Comparison of ENCODE assay signal across 26 mouse cellular contexts in genomic region chr19:32916507-32917280, GRCm38 (mm10).
DNase-seq lines count a peak whose midpoint lies in the region; ATAC-seq and TF ChIP-seq lines count a peak whose summit lies in the region.
"Had no signal": no experiment of that assay in that cellular context is flagged by ENCODE, and none has a peak within 500 bp of the region (broad histone marks: within the 10 kb centered on the region; RNA-seq: fewer than 3 reads in every experiment).

No protein-coding gene starts in this region.

- no peak overlapping the region for H3K27ac ChIP-seq in kidney, embryonic 14.5 days (ENCODE audit: low read depth, low read length)
- H3K27ac ChIP-seq in kidney, postnatal 0 days, result no peak overlapping the region
- no peak overlapping the region for H3K27ac ChIP-seq in midbrain, embryonic 11.5 days (ENCODE audit: low read depth, low read length)
- no peak overlapping the region for H3K27ac ChIP-seq in midbrain, embryonic 16.5 days (ENCODE audit: low read length)
- H3K27ac ChIP-seq in hindbrain, embryonic 13.5 days, result no peak overlapping the region
- no peak overlapping the region for H3K27ac ChIP-seq in heart, embryonic 12.5 days (ENCODE audit: poor library complexity, severe bottlenecking)
- H3K27ac ChIP-seq: embryonic facial prominence, embryonic 10.5 days; embryonic facial prominence, embryonic 13.5 days; forebrain, embryonic 12.5 days; forebrain, embryonic 15.5 days; heart, embryonic 13.5 days had no signal

- H3K9me3 ChIP-seq in kidney, embryonic 14.5 days (ENCODE audit: control insufficient read depth, low read length), result no peaks in the 10 kb centered on the region
- H3K9me3 ChIP-seq in kidney, postnatal 0 days (replicated peaks; ENCODE audit: low read length), result no peaks in the 10 kb centered on the region
- H3K9me3 ChIP-seq in midbrain, embryonic 11.5 days (ENCODE audit: control insufficient read depth, low read length), result no peaks in the 10 kb centered on the region
- no peaks in the 10 kb centered on the region for H3K9me3 ChIP-seq in midbrain, embryonic 16.5 days (replicated peaks; ENCODE audit: control insufficient read depth, low read length, poor library complexity, severe bottlenecking)
- H3K9me3 ChIP-seq in hindbrain, embryonic 13.5 days, result no peaks in the 10 kb centered on the region
- H3K9me3 ChIP-seq in heart, embryonic 12.5 days (replicated peaks), result no peaks in the 10 kb centered on the region
- H3K9me3 ChIP-seq: embryonic facial prominence, embryonic 10.5 days; embryonic facial prominence, embryonic 13.5 days; forebrain, embryonic 12.5 days; forebrain, embryonic 15.5 days; heart, embryonic 13.5 days had no signal

- TF ChIP-seq CTCF in kidney, postnatal 0 days (IDR thresholded peaks at IDR 0.05; ENCODE audit: low read depth), result no peak

- H3K4me3 ChIP-seq in kidney, embryonic 14.5 days (ENCODE audit: low read length), result no peak overlapping the region
- H3K4me3 ChIP-seq in kidney, postnatal 0 days (replicated peaks; ENCODE audit: low read depth, low read length), result no peak overlapping the region
- no peak overlapping the region for H3K4me3 ChIP-seq in midbrain, embryonic 11.5 days (ENCODE audit: low read depth, low read length)
- H3K4me3 ChIP-seq in midbrain, embryonic 16.5 days (ENCODE audit: low read depth, low read length), result no peak overlapping the region
- no peak overlapping the region for H3K4me3 ChIP-seq in hindbrain, embryonic 13.5 days
- H3K4me3 ChIP-seq in heart, embryonic 12.5 days, result no peak overlapping the region
- H3K4me3 ChIP-seq: embryonic facial prominence, embryonic 10.5 days; embryonic facial prominence, embryonic 13.5 days; erythroblast, embryonic 14.5 days; forebrain, embryonic 12.5 days; forebrain, embryonic 15.5 days; heart, embryonic 13.5 days had no signal

- no peaks in the 10 kb centered on the region for H3K27me3 ChIP-seq in kidney, embryonic 14.5 days (ENCODE audit: control insufficient read depth, insufficient read depth, low read length)
- H3K27me3 ChIP-seq in kidney, postnatal 0 days (ENCODE audit: insufficient read depth, low read length), result no peaks in the 10 kb centered on the region
- H3K27me3 ChIP-seq in midbrain, embryonic 11.5 days (ENCODE audit: control insufficient read depth, insufficient read depth, low read length), result peaks cover 2% of the 10 kb centered on the region; the same call in 1 of the 2 replicates
- no peaks in the 10 kb centered on the region for H3K27me3 ChIP-seq in midbrain, embryonic 16.5 days (ENCODE audit: control insufficient read depth, insufficient read depth, low read depth, low read length)
- H3K27me3 ChIP-seq in hindbrain, embryonic 13.5 days, result no peaks in the 10 kb centered on the region
- peaks cover 2% of the 10 kb centered on the region; the same call in 1 of the 2 replicates for H3K27me3 ChIP-seq in heart, embryonic 12.5 days (replicated peaks)
- H3K27me3 ChIP-seq: embryonic facial prominence, embryonic 13.5 days; forebrain, embryonic 12.5 days; forebrain, embryonic 15.5 days had no signal

- peak; percentile 79 for ATAC-seq in kidney, embryonic 14.5 days (ENCODE audit: low FRiP score, low TSS enrichment)
- 0 out of 2 replicates have a peak, but pooled peaks have one; percentile 33 for ATAC-seq in kidney, postnatal 0 days (replicated peaks; ENCODE audit: low FRiP score, low read depth)
- ATAC-seq in midbrain, embryonic 11.5 days (ENCODE audit: low FRiP score), result no peak
- no peak for ATAC-seq in midbrain, embryonic 16.5 days
- ATAC-seq in hindbrain, embryonic 13.5 days (ENCODE audit: low FRiP score), result no peak
- ATAC-seq in heart, embryonic 12.5 days (ENCODE audit: insufficient number of reproducible peaks, low FRiP score), result no peak
- ATAC-seq: activated CD4-positive, CD25-positive, alpha-beta regulatory T cell, adult 4 months; forebrain, embryonic 15.5 days had no signal

- no peak for DNase-seq in kidney, adult 9 months
- peak; percentile 36 for DNase-seq in kidney, postnatal 0 days (ENCODE audit: low spot score)
- DNase-seq in kidney, postnatal 36 days, result no peak
- peak; percentile 62 for DNase-seq in midbrain, embryonic 11.5 days (ENCODE audit: low spot score, missing footprints)
- DNase-seq: adrenal gland, adult 8-10 months; adrenal gland, postnatal 25 days; cerebellum, adult 11-12 months; cerebellum, adult 8-10 months; cerebellum, postnatal 10 days; cerebellum, postnatal 36 days; embryo, embryonic 11 days; gastrocnemius, postnatal 25 days; heart, adult 18-20 months; heart, postnatal 14 days; heart, postnatal 4 days had no signal

- no peak overlapping the region for H3K4me2 ChIP-seq in kidney, embryonic 14.5 days (replicated peaks; ENCODE audit: low read depth, low read length)
- no peak overlapping the region for H3K4me2 ChIP-seq in kidney, postnatal 0 days (ENCODE audit: low read length)
- no peak overlapping the region for H3K4me2 ChIP-seq in midbrain, embryonic 11.5 days
- no peak overlapping the region for H3K4me2 ChIP-seq in midbrain, embryonic 16.5 days (ENCODE audit: low read length)
- no peak overlapping the region for H3K4me2 ChIP-seq in hindbrain, embryonic 13.5 days
- H3K4me2 ChIP-seq in heart, embryonic 12.5 days, result no peak overlapping the region
- H3K4me2 ChIP-seq: embryonic facial prominence, embryonic 13.5 days; forebrain, embryonic 12.5 days; forebrain, embryonic 15.5 days; heart, embryonic 13.5 days had no signal

- WGBS in kidney, embryonic 14.5 days, result 45% methylated on average over 8 of the region's 8 CpGs
- 37% methylated on average over 8 of the region's 8 CpGs for WGBS in kidney, postnatal 0 days
- WGBS in midbrain, embryonic 11.5 days, result 90% methylated on average over 8 of the region's 8 CpGs
- 96% methylated on average over 8 of the region's 8 CpGs for WGBS in midbrain, embryonic 16.5 days
- WGBS in hindbrain, embryonic 13.5 days, result 84% methylated on average over 8 of the region's 8 CpGs
- WGBS in heart, embryonic 12.5 days, result 80% methylated on average over 8 of the region's 8 CpGs

- H3K4me1 ChIP-seq in kidney, embryonic 14.5 days (ENCODE audit: control insufficient read depth, insufficient read depth, low read length), result no peaks in the 10 kb centered on the region
- no peaks in the 10 kb centered on the region for H3K4me1 ChIP-seq in kidney, postnatal 0 days (replicated peaks; ENCODE audit: insufficient read depth, low read length)
- H3K4me1 ChIP-seq in midbrain, embryonic 11.5 days (ENCODE audit: control insufficient read depth, insufficient read depth, low read length), result no peaks in the 10 kb centered on the region
- H3K4me1 ChIP-seq in midbrain, embryonic 16.5 days (ENCODE audit: control insufficient read depth, insufficient read depth, low read length), result no peaks in the 10 kb centered on the region
- H3K4me1 ChIP-seq in hindbrain, embryonic 13.5 days (replicated peaks), result no peaks in the 10 kb centered on the region
- H3K4me1 ChIP-seq in heart, embryonic 12.5 days (replicated peaks), result peaks cover 16% of the 10 kb centered on the region
- H3K4me1 ChIP-seq: embryonic facial prominence, embryonic 13.5 days; forebrain, embryonic 12.5 days; forebrain, embryonic 15.5 days had no signal

- no peak overlapping the region for H3K9ac ChIP-seq in kidney, embryonic 14.5 days (ENCODE audit: low read depth, low read length)
- H3K9ac ChIP-seq in kidney, postnatal 0 days (ENCODE audit: low read depth, low read length), result no peak overlapping the region
- H3K9ac ChIP-seq in midbrain, embryonic 11.5 days (ENCODE audit: low read length), result no peak overlapping the region
- no peak overlapping the region for H3K9ac ChIP-seq in midbrain, embryonic 16.5 days (ENCODE audit: low read depth, low read length)
- H3K9ac ChIP-seq in hindbrain, embryonic 13.5 days, result no peak overlapping the region
- H3K9ac ChIP-seq in heart, embryonic 12.5 days, result no peak overlapping the region
- H3K9ac ChIP-seq: embryonic facial prominence, embryonic 13.5 days; forebrain, embryonic 12.5 days; forebrain, embryonic 15.5 days; heart, embryonic 13.5 days had no signal

- H3K36me3 ChIP-seq in kidney, embryonic 14.5 days (ENCODE audit: control insufficient read depth, insufficient read depth, low read length), result no peaks in the 10 kb centered on the region
- no peaks in the 10 kb centered on the region for H3K36me3 ChIP-seq in kidney, postnatal 0 days (ENCODE audit: insufficient read depth, low read length)
- no peaks in the 10 kb centered on the region for H3K36me3 ChIP-seq in midbrain, embryonic 11.5 days (ENCODE audit: control insufficient read depth, insufficient read depth, low read length)
- no peaks in the 10 kb centered on the region for H3K36me3 ChIP-seq in midbrain, embryonic 16.5 days (ENCODE audit: control insufficient read depth, insufficient read depth, low read length)
- H3K36me3 ChIP-seq in hindbrain, embryonic 13.5 days, result no peaks in the 10 kb centered on the region
- H3K36me3 ChIP-seq in heart, embryonic 12.5 days, result no peaks in the 10 kb centered on the region
- H3K36me3 ChIP-seq: embryonic facial prominence, embryonic 10.5 days; embryonic facial prominence, embryonic 13.5 days; forebrain, embryonic 12.5 days; forebrain, embryonic 15.5 days; heart, embryonic 13.5 days had no signal

Comparison
In these comparisons a context has a peak if more than half of its experiments do, and no peak if none do; other contexts are left out.
1. DNase-seq: peak in kidney, postnatal 0 days (single experiment) and midbrain, embryonic 11.5 days (single experiment); none in kidney, adult 9 months (single experiment) and kidney, postnatal 36 days (0 of 2).
2. ATAC-seq: peak in kidney, embryonic 14.5 days (single experiment) and kidney, postnatal 0 days (single experiment); none in midbrain, embryonic 11.5 days (single experiment), midbrain, embryonic 16.5 days (single experiment), hindbrain, embryonic 13.5 days (single experiment) and heart, embryonic 12.5 days (single experiment).